ENCODE assay signal across 8 mouse cellular contexts in genomic region chr12:111574074-111574886, GRCm38 (mm10). TPM values are rescaled to one million over a fixed set of nuclear protein-coding genes. Genes with fewer than 3 reads are reported as not detected.
DNase-seq lines count a peak whose midpoint lies in the region; ATAC-seq lines count a peak whose summit lies in the region.

Gene Mark3, plus strand, starts transcription at chr12:111574523.

- peak within 1 kb of the TSS; percentile 99 for H3K9ac ChIP-seq in hindbrain, embryonic 15.5 days

- no peaks in the 10 kb centered on the region for H3K36me3 ChIP-seq in hindbrain, embryonic 15.5 days

- WGBS in hindbrain, embryonic 15.5 days = under 1% methylated on average over 74 of the region's 75 CpGs

- H3K27me3 ChIP-seq in hindbrain, embryonic 15.5 days = no peaks in the 10 kb centered on the region

- peak; percentile 98 for ATAC-seq in hindbrain, embryonic 15.5 days (ENCODE audit: low FRiP score, low read depth)

- peak; percentile 97 for DNase-seq in T-cell, adult 2 months (ENCODE audit: low spot score)
- peak; percentile 98 for DNase-seq in cerebellum, postnatal 36 days
- DNase-seq in frontal cortex, postnatal 36 days (ENCODE audit: low spot score in 2 of 2) = peak; percentile 97 to 98
- DNase-seq in left cerebral cortex, adult 11 months (ENCODE audit: low spot score) = peak; percentile 91
- peak; percentile 98 to 99 for DNase-seq in lung, postnatal 4 days
- DNase-seq in retina, postnatal 7 days (ENCODE audit: low read depth, low spot score) = peak; percentile 92
- peak; percentile 93 for DNase-seq in urinary bladder, adult 2 months (ENCODE audit: low spot score)

- peak within 1 kb of the TSS; percentile 95 for H3K4me3 ChIP-seq in hindbrain, embryonic 15.5 days

- peak within 1 kb of the TSS; percentile 81 for H3K4me2 ChIP-seq in hindbrain, embryonic 15.5 days

- H3K27ac ChIP-seq in hindbrain, embryonic 15.5 days (replicated peaks) = peak within 1 kb of the TSS; percentile 97

- H3K4me1 ChIP-seq in hindbrain, embryonic 15.5 days (replicated peaks) = peaks cover 45% of the 10 kb centered on the region

- H3K9me3 ChIP-seq in hindbrain, embryonic 15.5 days = no peaks in the 10 kb centered on the region

RNA-seq across cellular contexts. Expression of gene Mark3, which starts in this region (rescaled TPM):
- 52.2 and 52.3 TPM in 2 replicates for polyA plus RNA-seq in hindbrain, embryonic 15.5 days (2015; fragmentation: Nextera tagmentation; extraction: Ambion mirVana)
- polyA plus RNA-seq in urinary bladder, adult 2 months (2012; rRNA removed) = 56.1 and 59.8 TPM in 2 replicates

Comparison
In these comparisons a context has a peak if more than half of its experiments do, and no peak if none do; other contexts are left out.
1. Peak in every context shown above with its lines: DNase-seq, ATAC-seq, H3K4me3 ChIP-seq and H3K27ac ChIP-seq.